Mouse (Mus musculus): Measurements from ENCODE around the gene Ooep.

DNA sequence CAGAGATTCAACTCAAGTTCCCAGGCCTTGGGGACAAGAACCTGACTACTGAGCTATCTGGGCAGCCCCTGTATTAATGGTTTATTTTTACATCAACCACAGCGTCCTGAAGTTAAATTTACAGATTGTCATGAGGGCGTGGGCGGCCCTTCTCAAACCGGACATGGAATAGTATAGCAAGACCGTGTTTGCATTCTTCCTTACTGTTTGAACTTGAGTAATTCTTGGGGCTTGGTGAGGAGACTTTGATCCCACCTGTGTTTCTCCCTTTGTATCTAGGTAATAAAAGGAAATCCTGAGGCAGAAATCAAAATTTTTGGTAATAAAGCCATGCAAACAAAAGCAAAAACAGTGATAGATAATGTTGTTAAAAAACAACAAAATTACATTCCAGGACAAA lies 22.0 kb upstream of the Ooep start:
- TF ChIP-seq POLR2A (IDR thresholded peaks at IDR 0.05; ENCODE audit: control insufficient read depth, low read depth, low read length) (no peak), CTCF (IDR thresholded peaks at IDR 0.05; ENCODE audit: control insufficient read depth, insufficient read depth, insufficient replicate concordance, low read depth, low read length) (no peak)
